Mouse (Mus musculus): ENCODE data around the gene Sat1.
"Not testable (repeated sequence)": the region's sequence is repeated elsewhere in the genome, so short reads cannot be mapped to it uniquely, and the experiment has no call there.

Sat1 gene

DNA sequence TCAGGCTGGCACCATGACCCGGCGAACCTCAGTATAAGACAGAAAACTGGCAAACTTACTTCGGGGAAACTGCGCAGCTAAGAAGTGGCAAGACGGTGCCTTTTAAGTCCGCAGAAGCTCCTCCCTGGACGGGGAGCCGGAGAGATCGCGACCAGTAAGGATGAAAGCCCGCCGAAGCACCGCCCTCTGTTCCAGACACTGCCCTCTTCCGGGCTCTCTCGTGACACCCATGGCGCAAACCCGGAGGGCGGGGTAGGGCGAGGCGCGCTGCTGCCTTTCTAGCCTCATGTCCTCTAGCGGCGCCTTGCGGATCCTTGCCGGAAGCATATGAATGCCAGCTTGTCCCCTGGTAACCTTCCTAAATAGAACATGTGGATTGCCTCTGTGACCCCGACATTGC, at the start of gene Sat1:
Sat1 (minus strand) TSS at position 179 of the 400 bp plus-strand sequence.
- peak; percentile 73 for DNase-seq (ENCODE audit: low read depth, low spot score)

DNA sequence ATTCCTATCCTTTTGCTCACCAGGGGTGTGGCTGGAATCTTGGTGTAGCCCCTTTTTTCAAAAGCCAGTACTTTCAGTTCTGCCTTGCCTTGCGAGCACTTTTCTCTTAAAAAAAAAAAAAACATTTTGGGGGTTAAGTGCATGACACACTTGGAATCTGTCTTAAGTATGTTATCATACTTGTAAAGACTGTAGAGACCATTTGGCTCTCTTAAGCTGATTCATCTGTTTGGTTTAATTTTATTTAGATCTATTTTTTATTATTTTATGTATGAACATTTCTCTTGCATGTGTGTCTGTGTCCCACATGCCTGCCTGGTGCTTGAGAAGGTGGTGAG, 46.6 kb upstream of the Sat1 start:
- DNase-seq (ENCODE audit: low read depth, low spot score): no peak

DNA sequence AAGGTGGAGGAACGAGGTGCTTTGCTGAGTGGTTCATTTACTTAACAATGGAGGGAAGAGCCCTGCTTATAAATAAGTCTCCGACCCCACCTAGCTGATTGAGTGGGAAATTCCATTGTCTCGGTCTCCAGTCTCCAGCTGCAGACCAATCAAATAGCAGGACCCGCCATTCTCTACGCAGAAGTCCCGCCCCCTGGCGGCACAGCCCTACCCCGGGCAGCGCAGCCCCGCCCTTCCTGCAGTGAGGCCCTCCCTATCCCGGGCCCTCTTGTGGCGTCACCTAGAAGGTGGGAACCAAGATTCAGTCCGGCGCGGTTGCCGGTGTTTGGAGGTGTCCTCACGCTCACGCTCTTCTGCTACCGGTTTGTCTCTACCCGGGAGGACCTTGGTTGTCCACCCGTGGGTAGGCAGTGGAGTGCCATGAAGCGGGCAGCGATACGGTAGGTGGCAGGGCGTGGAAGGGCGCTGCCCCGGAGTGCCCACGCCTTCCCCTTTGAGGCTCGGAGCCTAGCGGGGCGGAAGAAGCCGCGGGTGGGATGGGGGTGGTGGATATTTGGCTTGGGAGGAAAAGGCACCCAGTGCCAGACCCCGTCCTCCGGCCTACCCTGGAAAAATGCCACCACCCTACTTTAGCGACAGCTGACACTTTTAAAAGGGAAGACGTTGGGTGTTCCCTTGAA, 46.1 kb upstream of the Sat1 start, which contains the start of gene Acot9:
Acot9 (plus strand) TSS at position 209 of the 680 bp plus-strand sequence.
- DNase-seq (ENCODE audit: low read depth, low spot score): peak; percentile 58

DNA sequence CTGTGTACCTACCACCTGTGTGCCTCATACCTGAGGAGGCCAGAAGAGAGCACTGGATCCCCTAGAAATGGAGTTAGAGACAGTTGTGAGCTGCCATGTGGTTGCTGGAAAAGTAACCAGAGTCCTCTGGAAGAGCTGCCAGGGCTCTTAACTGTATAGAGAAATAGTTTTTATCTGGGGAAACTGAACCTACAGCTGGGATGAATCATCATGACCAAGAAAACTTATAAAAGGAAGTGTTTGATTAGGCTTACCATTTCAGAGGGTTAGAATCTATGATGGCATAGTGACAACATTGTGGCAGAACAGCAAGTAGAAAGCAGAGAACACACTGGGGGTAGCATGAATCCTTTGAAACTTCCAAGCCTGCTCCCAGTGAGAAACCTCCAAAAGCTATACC, 40.6 kb upstream of the Sat1 start:
- DNase-seq (ENCODE audit: low read depth, low spot score): no peak

DNA sequence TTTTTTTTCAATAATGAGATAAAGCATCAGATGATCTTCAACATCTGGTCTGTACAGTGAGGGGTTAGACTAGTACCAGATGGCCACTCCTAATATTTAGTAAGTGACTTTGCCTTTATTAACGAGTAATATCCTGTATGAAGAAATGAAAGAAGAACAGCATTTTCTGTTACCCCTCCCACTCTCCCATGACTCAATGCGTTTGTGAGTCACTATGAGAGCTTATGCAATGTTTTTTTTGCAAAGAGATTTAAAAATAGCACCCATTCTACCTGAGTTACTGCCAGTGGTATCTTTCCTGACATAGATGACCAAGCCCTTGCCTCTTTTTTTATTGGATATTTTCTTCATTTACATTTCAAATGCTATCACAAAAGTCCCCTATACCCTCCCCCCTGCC, 2.0 kb upstream of the Sat1 start:
- no peak for DNase-seq (ENCODE audit: low read depth, low spot score)

DNA sequence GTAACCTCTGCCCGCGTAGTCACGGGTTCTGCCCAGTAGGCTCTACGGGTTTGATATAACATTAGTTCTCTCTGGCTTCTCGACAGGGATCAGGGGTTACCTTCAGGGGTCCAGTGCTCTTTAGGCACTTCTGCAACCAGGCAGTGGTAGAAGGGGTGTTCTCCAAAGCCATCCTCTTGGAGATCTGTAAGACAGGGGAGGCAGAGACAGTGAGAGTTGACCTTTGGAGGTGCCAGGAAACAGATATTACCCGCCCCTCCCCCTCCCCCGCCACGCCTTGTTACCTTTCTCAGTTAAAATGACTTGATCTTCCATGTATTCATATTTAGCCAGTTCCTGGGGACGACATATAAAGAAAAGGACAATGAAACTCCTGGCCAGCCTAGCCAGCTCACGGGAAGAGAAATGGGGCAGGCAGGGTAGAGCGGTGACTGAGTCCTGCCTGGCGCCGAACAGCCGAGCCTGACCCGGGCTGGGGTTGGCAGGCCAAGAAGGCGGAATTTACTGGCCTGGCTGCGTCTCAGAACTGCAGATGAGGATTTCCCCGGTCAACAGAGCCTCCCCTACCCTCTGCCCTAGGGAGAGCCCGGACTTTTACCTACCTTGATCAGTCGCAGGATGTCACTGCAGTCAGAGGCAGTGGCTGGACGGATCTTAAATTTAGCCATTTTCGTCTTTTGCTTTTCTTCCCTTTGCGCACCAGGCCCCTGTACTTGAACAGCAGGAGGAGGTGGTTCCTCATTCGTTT, 574 bp downstream of the Sat1 start:
- DNase-seq (ENCODE audit: low read depth, low spot score): peak; percentile 16

DNA sequence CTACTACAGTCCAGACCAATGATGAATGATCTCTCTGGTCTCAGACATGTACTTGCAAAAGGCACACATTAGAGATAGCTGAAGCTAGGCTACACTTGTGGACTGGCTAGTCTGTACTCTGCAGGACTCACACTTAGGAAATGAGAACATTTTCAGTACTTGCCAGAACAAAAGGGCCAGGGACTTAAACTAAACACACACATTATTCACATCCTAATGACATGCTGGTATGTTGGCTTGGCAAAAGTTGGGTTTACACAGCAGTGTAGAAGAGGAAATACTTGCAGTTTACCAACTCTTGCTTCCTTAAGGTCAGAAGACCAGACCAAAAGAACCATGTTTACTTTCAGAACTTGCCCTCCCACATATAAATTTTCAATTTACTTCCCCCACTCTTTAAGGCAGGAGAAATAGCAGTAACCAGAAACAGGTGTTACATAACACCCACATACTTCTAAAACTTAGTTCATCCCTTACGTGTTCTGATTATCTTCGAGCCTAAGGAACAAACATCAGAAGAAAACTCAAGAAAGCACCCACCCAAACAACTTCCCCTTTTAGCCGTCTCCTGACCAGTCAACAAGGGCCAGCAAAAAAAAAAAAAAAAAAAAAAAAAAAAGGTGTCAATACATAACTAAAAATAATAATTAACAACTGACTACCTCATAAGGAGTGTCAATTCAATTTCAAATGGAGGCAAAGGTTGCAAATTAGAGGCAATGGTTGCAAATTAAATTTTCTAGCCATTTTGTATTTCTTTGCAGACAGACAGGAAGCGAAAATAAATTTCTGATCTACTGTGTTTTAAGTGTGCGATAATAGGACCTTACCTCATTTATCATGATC, 1.7 kb downstream of the Sat1 start:
- no peak for DNase-seq (ENCODE audit: low read depth, low spot score)

DNA sequence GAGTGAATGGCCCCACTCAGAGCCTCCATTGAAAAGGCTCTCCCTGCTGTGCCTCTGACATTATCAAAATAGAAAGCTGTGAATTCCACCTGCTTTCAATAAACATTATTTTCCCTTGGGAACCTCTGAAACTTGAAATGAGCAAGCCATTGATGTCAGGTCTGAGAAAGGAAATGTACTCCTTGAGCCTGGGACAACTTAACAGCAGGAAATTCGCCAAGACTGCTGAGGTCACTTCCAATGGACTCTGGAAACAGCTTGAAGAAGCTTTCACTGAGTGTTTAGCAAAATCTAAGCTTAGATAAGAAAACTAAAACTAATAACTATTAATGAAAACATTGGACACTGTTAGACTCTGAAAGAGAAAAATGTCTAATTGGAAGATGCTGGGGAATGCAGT, 7.6 kb downstream of the Sat1 start:
- DNase-seq (ENCODE audit: low read depth, low spot score): no peak

DNA sequence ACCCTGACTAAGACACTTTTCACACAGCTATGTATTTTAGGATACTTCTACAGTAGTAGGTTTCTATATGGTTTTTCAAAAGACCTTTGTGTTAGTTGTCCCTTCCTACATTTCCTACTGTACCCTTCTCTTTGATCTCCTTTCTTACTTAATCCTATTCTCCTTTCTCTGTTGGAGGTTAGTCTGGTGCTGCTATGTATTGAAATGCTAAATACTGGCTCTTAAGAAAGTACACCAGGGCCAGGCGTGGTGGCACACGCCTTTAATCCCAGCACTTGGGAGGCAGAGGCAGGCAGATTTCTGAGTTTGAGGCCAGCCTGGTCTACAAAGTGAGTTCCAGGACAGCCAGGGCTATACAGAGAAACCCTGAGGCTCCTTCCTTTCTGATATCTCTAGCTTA, 10.8 kb downstream of the Sat1 start:
- not testable (repeated sequence) for DNase-seq (ENCODE audit: low read depth, low spot score)

DNA sequence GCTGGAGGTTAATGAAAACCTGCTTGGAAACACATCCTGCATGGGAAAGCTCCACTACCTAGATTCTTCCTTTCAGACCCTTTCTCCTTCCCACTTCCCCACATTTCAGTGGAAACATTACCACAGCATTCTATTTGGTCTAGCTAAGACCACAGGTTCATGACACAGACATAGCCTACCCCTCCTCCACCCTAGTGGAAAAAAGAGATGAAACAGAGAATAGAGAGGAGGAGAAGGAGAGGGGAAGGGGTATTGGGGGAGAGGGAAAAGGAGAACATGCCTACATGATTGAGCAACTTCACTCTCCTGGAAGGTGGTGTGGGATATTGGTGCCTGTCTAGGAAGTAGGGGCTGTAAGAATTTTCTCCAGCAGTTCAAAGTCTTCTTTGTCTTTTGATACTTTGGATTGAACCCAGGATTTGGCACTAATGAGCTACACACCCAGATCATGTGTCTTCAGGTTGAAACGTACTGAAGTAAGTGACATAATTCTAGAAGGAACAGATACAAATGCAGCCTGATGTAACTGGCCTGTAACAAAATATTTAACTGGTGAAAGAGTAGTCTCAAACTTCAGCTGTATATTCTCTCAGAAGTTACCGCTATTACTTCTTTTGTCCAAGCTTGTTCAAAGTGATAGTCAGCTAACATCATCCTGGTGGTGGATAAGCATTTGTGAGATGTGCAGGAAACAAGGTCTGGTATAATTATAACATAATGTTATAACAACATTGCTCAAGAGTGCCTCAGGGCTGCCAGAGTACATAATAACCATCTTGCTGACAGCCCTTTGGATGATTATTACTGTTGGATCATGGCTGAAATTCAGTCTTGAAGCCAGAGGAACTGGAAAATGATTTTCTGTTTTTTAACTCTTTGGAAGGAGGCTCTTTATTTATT, 13.6 kb downstream of the Sat1 start:
- no peak for DNase-seq (ENCODE audit: low read depth, low spot score)

DNA sequence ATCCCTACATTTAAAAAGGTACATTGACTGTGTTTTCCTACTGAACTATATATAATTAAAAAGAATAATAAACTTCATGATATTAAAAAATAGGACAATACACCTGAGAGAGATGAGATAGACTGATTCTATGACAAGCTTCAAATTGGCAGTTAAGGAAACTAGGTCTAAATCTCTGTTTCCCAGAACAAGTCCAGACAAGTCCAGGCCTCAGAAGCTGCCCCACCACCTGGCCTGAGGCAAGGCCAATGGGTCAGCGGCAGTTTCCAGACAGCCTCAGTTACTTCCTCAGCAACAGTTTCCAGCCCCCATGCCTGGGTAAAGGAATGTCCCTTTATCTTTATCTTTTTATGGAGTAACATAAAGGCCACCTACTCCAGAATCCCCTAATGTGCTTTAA, 14.4 kb downstream of the Sat1 start:
- DNase-seq (ENCODE audit: low read depth, low spot score): no peak

DNA sequence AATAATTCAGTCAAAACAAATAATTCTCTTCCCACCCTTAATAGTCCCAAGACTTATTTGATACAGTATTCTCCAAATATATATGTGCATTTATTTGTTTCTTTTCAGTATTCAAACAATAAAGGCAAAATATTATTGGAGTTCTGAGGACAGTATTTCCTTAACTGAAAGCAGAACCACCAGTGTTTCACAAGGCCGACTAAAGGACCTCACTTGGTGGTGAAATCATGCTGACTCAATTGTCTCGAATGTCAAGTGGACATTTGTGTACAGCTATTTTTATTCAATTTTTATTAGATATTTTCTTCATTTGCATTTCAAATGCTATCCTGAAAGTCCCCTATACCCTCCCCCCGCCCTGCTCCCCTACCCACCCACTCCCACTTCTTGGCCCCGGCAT, 21.3 kb downstream of the Sat1 start:
- no peak for DNase-seq (ENCODE audit: low read depth, low spot score)

DNA sequence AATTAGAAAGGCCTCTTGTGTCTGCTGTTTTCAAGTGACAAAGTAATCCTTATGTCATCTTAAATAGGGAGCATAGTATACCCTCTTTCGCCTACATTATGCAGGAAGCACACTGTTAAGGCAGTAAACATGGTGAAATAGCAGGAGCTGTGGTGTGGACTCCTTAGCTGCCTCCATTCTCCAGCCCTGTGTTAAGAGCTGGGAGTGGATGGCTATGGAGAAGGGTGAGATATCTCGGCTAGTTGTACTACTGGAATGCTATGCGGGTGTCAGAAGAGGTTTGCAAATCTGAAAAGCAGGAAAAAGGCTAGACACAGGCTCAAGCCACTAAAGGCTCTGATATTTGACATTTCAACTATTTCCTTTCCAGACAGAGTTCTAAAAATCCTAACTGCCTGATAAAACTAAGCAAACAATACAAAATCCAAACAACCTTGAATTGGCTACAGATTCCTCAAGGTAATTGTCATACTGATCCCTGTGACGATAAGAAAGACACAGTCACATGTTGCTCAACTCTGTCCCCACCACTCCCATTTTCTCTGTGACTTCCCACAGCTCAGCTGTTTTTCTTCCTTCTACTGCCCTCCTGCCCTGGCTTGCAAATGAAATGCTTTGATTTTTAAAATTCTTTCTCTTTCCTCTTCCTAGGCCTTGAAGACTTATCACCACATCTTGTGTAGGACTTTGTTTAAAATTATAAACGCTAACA, 22.4 kb downstream of the Sat1 start:
- DNase-seq (ENCODE audit: low read depth, low spot score): no peak

DNA sequence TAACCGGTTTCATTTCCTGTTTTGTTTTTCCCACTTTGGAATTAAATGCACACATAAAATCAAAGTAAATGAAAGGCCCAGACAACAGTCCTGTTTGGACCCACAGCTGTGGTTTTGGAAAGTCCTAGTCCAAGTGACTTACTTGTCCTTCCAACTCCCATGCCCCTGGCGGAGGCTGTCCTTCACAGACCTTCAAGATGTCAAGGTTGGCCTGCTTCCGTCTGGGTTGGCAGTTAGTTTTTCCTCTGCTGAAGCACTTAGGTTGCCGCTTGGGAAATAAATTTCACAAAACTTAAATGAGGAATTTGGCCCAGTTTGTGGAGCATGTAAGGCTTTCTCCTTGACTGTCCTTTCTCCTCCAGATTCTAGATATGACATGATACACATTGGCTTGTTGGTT, 24.3 kb downstream of the Sat1 start:
- no peak for DNase-seq (ENCODE audit: low read depth, low spot score)

DNA sequence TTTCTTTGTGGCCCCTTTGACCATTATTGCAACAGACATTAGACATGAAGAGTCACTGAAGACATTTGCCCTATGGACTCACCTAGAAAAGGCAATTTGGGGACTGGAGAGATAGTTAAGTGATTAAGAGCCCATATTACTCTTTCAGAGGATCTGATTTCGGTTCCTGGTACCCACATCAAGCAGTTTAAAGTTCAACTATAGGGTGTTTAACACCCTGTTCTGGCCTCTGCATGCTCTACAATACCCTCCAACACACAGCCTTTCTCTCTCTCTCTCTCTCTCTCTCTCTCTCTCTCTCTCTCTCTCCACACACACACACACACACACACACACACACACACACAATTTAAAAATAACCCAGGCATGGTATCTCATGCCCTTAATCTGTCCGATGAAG, 38.6 kb downstream of the Sat1 start:
- DNase-seq (ENCODE audit: low read depth, low spot score): no peak

DNA sequence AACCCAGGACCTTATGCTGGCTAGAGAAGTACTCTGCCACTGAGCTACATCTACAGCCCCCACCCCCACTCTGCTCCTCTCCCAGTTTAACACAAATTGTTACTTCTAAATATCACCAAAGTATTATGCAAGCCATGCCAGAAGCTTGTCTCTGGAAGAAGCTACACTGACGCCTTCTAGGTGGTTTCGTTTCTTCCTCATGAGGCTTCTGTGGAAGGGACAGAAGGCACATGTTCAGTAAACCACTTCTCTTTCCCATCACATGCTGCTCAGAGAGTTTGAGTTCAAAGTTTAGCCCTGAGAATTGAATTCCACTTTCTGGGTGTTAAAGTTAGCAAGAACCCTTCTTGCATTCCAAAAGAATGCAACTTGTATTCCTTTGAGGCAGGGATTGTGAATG, 39.0 kb downstream of the Sat1 start:
- DNase-seq (ENCODE audit: low read depth, low spot score): no peak

DNA sequence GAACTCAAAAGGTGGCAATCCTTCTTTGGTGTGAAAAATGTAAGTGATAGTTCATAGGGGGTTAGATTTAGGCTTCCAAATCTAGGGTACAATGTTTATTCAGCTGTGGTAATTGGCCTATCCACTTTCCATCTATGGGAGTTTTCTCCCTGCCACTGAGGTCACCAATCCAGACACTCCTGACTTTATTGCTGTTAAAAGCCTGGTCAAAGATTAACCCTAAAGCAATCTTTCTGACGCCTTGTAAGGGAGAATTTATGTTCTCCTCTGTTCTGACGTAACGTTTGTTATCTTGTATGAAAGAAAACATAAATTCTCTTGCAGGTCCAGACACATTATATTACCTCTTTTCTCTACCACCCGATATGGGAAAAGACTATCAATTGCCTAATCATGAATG, 40.7 kb downstream of the Sat1 start:
- DNase-seq (ENCODE audit: low read depth, low spot score): no peak

DNA sequence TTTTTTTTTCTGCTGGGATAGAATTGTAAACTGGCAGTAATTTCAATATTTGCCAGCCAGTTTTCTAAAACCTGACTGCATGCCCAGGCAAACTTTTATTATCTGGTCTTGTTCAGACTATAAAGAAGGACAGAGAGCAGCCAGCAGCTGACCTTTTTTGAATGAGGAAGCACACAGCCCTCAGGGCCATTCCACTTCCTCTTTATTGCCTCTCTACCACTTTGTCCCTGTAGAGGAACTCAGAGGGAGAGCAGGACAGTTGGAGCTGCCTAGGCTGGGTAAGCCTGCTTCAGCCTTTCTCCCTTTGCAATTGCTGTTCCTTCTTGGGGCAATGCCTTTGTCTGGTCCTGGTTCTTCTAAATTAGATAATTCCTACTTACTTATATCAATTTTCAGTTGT, 43.9 kb downstream of the Sat1 start:
- DNase-seq (ENCODE audit: low read depth, low spot score): no peak

DNA sequence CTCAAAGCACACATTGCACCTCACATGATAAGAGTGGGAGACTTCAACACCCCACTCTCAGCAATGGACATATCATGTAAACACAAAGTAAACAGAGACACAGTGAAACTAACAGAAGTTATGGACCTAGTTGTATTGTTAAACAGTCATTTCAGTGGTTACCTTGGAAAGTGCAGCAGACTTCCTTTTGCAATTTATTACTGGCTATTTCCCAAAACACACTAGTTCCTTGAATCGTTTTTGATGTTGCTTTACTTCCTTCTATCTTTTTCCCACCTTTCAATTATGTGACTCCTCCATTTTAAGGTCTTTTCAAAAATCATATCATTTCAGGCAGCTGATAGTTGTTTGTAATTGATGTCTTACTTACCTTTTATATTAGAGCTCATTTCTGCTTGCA, 44.5 kb downstream of the Sat1 start:
- DNase-seq (ENCODE audit: low read depth, low spot score): no peak

DNA sequence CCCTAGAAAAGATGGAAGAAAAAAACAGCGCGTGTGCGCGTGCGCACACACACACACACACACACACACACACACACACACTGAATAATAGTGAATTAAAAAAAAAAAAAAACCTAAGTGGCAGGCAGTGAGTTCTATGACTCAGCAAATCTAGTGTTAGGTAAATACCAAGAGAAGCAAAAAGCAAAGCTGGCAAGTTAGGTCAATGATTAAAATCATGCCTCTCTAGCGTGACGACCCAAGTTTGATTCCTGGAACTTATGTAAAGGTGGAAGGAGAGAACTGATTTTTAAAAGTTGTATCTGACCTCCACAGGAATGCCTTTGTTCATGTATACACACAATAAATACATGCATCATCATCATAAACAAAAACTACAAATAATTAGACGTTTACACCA, 46.4 kb downstream of the Sat1 start:
- DNase-seq (ENCODE audit: low read depth, low spot score): no peak

DNA sequence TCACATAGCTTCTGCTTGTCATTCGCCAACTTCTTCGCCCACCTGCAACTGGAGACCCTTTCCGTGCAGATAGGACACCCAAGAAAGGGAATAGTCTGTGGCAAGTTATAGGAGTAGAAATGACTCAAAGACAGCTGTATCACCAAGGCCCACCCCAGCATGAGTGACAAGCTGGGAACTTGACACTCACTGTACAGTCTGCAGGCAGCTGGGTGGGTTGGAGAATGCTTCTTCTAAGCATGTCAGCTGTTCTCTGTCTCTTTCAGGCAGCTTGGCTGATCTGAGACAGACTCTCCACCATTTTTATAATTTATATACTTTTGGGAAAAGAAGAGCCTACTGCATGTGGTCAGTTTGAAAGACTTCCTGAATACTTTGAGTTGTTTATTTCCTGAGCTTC, 48.6 kb downstream of the Sat1 start:
- no peak for DNase-seq (ENCODE audit: low read depth, low spot score)
